Mouse (Mus musculus) midbrain, postnatal 0 days (tissue): ENCODE measurements around the gene Tmem259. TPM values are rescaled to one million over a fixed set of nuclear protein-coding genes. Genes with fewer than 3 reads are reported as not detected.
A peak's percentile ranks its signal among the peaks of the same experiment; 100 is the strongest.

Source experiments
- ATAC-seq: fragments of 200-750 bp; cut with Nextera tagmentation; 2 replicates; pipeline ENCODE4 v1.8.0; 2017; ENCODE audit warnings: moderate number of reproducible peaks, mild to moderate bottlenecking, moderate TSS enrichment, moderate library complexity; ENCODE audit not compliant: low FRiP score
- DNase-seq: peaks from one replicate; pipeline ENCODE4 v3.0.0-alpha.2; 2015; ENCODE audit warnings: low spot score
- H3K27ac ChIP-seq: fragments of 300-500 bp; sonication (generic); 2 replicates; pipeline ENCODE4 v1.5.1; 2014; ENCODE audit warnings: low read depth, mild to moderate bottlenecking, low read length, mixed read lengths
- H3K27me3 ChIP-seq: fragments of 300-500 bp; sonication (generic); 2 replicates; pipeline ENCODE4 v1.6.1; 2014; ENCODE audit warnings: low read length, control low read depth, mixed read lengths; ENCODE audit not compliant: insufficient read depth
- H3K36me3 ChIP-seq: fragments of 300-500 bp; sonication (generic); 2 replicates; pipeline ENCODE4 v1.6.1; 2014; ENCODE audit warnings: low read length, control low read depth, mixed read lengths; ENCODE audit not compliant: insufficient read depth
- H3K4me1 ChIP-seq: fragments of 300-500 bp; sonication (generic); 2 replicates; pipeline ENCODE4 v1.6.1; 2014; ENCODE audit warnings: mild to moderate bottlenecking, control low read depth, antibody characterized with exemption, low read length, mixed read lengths; ENCODE audit not compliant: insufficient read depth
- H3K4me2 ChIP-seq: fragments of 300-500 bp; sonication (generic); 2 replicates; pipeline ENCODE4 v1.6.1; 2014; ENCODE audit warnings: low read depth, mild to moderate bottlenecking, low read length, mixed read lengths; ENCODE audit not compliant: poor library complexity, severe bottlenecking
- H3K4me3 ChIP-seq: fragments of 300-500 bp; sonication (generic); 2 replicates; pipeline ENCODE4 v1.5.1; 2014; ENCODE audit warnings: low read depth, mild to moderate bottlenecking, low read length, moderate library complexity
- H3K9ac ChIP-seq: fragments of 300-500 bp; sonication (generic); replicated peaks from 2 replicates; pipeline ENCODE4 v1.6.1; 2014; ENCODE audit warnings: mild to moderate bottlenecking, low read length, moderate library complexity, mixed read lengths; ENCODE audit not compliant: poor library complexity, severe bottlenecking
- H3K9me3 ChIP-seq: fragments of 300-500 bp; sonication (generic); 2 replicates; pipeline ENCODE4 v1.6.1; 2016; ENCODE audit warnings: low read length, control low read depth
- CTCF ChIP-seq: IDR thresholded peaks from 2 replicates; pipeline ENCODE4 v1.5.1; 2016; ENCODE audit warnings: antibody characterized with exemption, mild to moderate bottlenecking
- WGBS: fragments of 180-500 bp; shearing (Covaris S2); extraction: QIAGEN DNeasy Blood & Tissue Kit; methylation state at CpG from one replicate; pipeline ENCODE4 v1.1.7; 2014; 5-methylcytosine and 5-hydroxymethylcytosine counted together
- polyA plus RNA-seq: library from polyadenylated mRNA; unstranded; fragments of >200 nt; fragmentation: Nextera tagmentation; extraction: Ambion mirVana; gene quantifications from 2 replicates; pipeline ENCODE4 v1.2.1, GENCODE M21; 2015
- total RNA-seq: library from RNA; depleted of rRNA; stranded (reverse); fragments of >200 nt; gene quantifications from 2 replicates; pipeline ENCODE4 v1.2.3, GENCODE M21; 2014

Gene Tmem259
- total and polyA plus RNA-seq, 2 experiments from 2014 or later: 29.3 to 172 TPM

DNA sequence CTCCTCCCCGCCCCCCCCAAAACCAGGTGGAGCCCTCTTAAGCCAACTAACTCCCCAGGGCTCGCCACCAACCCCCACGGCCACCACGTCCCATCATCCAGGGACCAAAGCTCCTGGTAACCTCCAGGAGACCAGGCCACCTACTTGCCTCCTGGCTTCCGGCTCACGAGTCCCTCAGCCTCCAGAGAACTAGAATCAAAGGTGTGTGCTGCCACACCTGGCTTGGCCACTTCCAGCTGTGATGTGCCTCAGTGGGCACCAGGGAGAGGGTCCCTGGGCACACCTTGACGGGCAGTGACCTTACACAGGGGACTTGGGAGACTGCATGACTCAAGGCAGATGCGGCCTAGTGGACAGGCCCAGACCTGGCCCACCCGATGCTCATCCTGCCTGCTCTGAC, 28.4 kb downstream of the Tmem259 start:
- 70% methylated on average over 9 of the region's 9 CpGs for WGBS
- Histone ChIP-seq H3K4me3 (no peak overlapping the region), H3K27me3 (no peaks in the 10 kb centered on the region), H3K27ac (no peak overlapping the region), H3K36me3 (peaks cover 16% of the 10 kb centered on the region), H3K9ac (peak overlapping the region; percentile 2; the same call in 1 of the 2 replicates), H3K4me2 (no peak overlapping the region), H3K4me1 (no peaks in the 10 kb centered on the region; the same call in 1 of the 2 replicates), H3K9me3 (no peaks in the 10 kb centered on the region)
- ATAC-seq (no peak), DNase-seq (no peak)
- TF ChIP-seq CTCF: no peak

DNA sequence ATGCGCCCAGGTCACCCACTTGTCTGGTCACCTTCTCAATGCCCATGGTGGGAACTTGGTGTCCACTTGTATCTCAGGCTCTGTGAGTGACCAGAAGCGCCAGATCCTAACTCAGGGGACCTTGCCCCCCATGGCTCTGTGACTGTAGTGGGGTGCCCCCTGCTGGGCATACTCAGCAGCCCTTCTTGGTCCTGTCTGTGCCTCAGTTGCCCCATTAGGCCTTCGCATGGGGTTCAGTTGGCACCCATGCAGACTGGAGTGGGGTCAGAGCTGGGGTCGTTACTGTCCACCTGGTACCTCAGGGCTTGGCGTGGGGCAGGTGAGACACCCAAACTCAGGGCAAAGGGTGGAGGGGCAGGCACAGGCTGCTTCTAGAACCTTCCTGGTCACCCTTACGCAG, 30.2 kb downstream of the Tmem259 start:
- whole genome bisulfite sequencing: 85% methylated on average over 6 of the region's 6 CpGs
- peak; percentile 59 for TF ChIP-seq CTCF
- no peaks in the 10 kb centered on the region for H3K27me3 ChIP-seq

DNA sequence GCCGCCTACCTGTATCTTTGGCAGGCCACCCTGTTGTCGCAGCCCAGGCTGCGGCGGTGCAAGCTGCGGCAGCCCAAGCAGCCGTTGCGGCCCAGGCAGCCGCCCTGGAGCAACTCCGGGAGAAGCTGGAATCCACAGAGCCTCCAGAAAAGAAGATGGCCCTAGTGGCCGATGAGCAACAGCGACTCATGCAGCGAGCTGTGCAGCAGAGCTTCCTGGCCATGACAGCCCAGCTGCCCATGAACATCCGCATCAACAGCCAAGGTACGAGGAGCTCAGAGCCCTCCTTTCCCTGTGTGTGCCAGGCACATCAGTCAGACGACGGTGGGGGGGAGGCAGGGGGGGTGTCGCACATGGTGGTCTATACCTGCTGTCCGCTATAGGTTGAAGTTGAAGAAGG, 33.5 kb downstream of the Tmem259 start:
- ATAC-seq: no peak
- Histone ChIP-seq H3K9ac (no peak overlapping the region), H3K4me2 (no peak overlapping the region), H3K9me3 (no peaks in the 10 kb centered on the region), H3K4me3 (no peak overlapping the region), H3K27me3 (no peaks in the 10 kb centered on the region), H3K27ac (no peak overlapping the region), H3K4me1 (no peaks in the 10 kb centered on the region), H3K36me3 (peaks cover 28% of the 10 kb centered on the region)
- WGBS: 86% methylated on average over 18 of the region's 18 CpGs
- DNase-seq: no peak
- TF ChIP-seq CTCF: no peak

More for the DNA sequence above, 30.2 kb downstream of the Tmem259 start:
- H3K36me3 ChIP-seq: peaks cover 24% of the 10 kb centered on the region
- ATAC-seq: no peak
- no peak overlapping the region for H3K9ac ChIP-seq
- no peak overlapping the region; the same call in 1 of the 2 replicates for H3K27ac ChIP-seq
- H3K4me2 ChIP-seq: no peak overlapping the region
- H3K4me1 ChIP-seq: no peaks in the 10 kb centered on the region
- no peaks in the 10 kb centered on the region for H3K9me3 ChIP-seq
- DNase-seq: no peak
- no peak overlapping the region for H3K4me3 ChIP-seq

DNA sequence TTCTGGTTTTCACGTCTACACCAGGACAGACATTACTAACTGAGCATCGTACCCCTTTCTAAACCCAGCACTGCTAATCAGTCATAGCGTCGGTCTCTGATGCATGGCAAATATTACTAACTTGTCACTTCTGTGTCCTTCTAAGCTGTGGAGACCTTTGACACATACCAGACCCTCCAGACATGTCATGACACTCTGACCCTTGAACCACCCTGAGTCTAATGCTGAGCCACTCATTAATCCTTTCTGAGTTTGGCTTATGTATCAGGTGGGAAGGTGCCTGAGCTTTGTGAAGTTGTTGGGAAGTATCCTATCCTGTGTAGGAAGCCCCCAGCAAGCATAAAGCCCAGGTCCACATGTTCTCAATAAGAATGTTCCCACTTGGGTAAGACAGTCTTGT, 34.3 kb downstream of the Tmem259 start:
- H3K9ac ChIP-seq: no peak overlapping the region
- H3K4me1 ChIP-seq: no peaks in the 10 kb centered on the region
- H3K9me3 ChIP-seq: no peaks in the 10 kb centered on the region
- 91% methylated on average over 4 of the region's 4 CpGs for WGBS
- H3K27me3 ChIP-seq: no peaks in the 10 kb centered on the region
- no peak overlapping the region for H3K4me3 ChIP-seq
- peaks cover 28% of the 10 kb centered on the region for H3K36me3 ChIP-seq
- ATAC-seq (no peak), DNase-seq (no peak)
- no peak overlapping the region for H3K27ac ChIP-seq
- no peak overlapping the region for H3K4me2 ChIP-seq
- no peak for TF ChIP-seq CTCF

DNA sequence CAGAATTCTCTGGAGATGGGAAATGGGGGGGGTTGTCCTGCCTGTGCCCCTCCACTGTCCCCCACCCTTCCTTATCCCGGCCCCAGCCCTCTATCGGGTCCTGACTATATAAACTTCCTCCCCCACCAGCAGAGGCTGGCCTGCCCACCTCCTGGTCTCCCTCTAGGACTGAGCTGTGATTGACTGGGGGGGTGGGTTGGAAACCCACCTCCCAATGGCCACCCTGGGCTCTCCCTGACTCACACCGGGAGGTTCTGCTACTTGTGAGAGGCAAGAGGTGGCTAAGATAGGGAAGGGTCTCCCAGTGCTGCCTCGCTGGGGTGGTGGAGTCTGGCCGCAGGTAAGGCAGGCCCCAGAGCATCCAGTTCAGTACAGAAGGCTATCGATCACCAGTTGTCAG, 36.6 kb downstream of the Tmem259 start:
- Histone ChIP-seq H3K4me3 (no peak overlapping the region), H3K4me1 (no peaks in the 10 kb centered on the region), H3K4me2 (no peak overlapping the region), H3K36me3 (peaks cover 23% of the 10 kb centered on the region), H3K9me3 (no peaks in the 10 kb centered on the region), H3K27ac (no peak overlapping the region), H3K9ac (no peak overlapping the region), H3K27me3 (no peaks in the 10 kb centered on the region)
- no peak for ATAC-seq
- no peak for TF ChIP-seq CTCF
- WGBS: 87% methylated on average over 6 of the region's 6 CpGs
- DNase-seq: no peak

DNA sequence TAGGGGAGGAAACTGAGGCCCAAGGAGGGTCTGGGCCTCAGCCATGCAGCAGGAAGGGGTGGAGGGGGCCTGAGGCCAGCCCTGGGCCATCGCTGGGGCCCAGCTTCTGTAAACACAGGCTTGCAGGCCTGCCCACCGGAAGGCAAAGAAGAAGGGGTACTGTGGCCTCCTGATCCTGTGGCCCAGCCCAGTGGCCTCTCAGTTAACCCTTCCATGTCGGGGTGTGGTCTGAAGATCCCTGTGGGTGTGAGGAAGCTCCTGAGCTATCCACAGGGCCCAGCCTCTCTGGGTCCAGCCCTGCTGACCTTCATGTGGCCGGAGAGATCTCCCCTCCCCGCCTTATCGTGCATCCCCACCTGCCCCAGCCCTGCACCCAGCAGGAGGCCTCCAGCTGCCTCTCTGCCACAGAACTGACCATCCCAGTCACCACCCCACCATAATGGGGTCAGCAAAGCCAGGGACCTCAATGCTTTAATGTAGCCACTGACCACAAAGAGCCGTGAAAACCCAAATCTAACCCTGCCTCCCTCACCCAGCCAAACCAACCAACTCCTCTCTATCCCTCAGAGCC, 37.3 kb downstream of the Tmem259 start:
- TF ChIP-seq CTCF: no peak
- no peaks in the 10 kb centered on the region for H3K27me3 ChIP-seq
- no peak overlapping the region for H3K4me2 ChIP-seq
- no peak for ATAC-seq
- no peaks in the 10 kb centered on the region for H3K9me3 ChIP-seq
- H3K9ac ChIP-seq: no peak overlapping the region
- no peak overlapping the region for H3K27ac ChIP-seq
- H3K36me3 ChIP-seq: peaks cover 23% of the 10 kb centered on the region
- no peak for DNase-seq
- no peaks in the 10 kb centered on the region for H3K4me1 ChIP-seq
- 40% methylated on average over 6 of the region's 7 CpGs for WGBS
- no peak overlapping the region for H3K4me3 ChIP-seq
